Mouse (Mus musculus): Measurements from ENCODE around the gene Ston1. TPM values are rescaled to one million over a fixed set of nuclear protein-coding genes. Genes with fewer than 3 reads are reported as not detected.

The Ston1 gene
- polyA plus RNA-seq, 1 experiment, result 34.6 TPM

DNA sequence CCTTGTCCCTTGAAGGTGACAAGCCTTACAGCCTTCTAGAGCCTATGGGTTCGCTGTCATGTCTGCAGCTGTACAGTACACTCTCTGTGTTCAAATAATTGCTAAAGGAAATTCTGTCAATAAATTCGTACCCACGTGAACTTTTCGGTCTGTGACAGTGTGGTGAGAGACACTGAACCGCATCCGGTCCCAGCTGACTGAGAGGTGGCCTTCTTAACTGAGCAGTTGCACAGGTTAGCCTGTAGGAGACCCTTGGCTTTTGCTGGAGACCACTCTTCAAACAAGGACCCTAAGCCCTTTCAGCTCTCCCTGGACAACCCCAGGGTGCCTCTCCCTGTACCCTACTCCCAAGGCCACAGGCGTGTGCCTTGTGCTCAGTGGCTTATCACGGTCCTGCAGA is 9.3 kb upstream of the Ston1 start:
- no peaks in the 10 kb centered on the region for H3K27me3 ChIP-seq (ENCODE audit: control insufficient read depth, insufficient read depth, insufficient read length)
- TF ChIP-seq CEBPB (IDR thresholded peaks at IDR 0.05; ENCODE audit: low read depth), result no peak
- TF ChIP-seq USF1 (IDR thresholded peaks at IDR 0.05; ENCODE audit: low read depth), result no peak
- TF ChIP-seq CTCF (IDR thresholded peaks at IDR 0.05; ENCODE audit: control insufficient read depth, insufficient read depth, insufficient read length), result no peak
- no peak for TF ChIP-seq MYOG (IDR thresholded peaks at IDR 0.05; ENCODE audit: control insufficient read depth, extremely low read depth, insufficient read length)
- TF ChIP-seq MYOD1 (IDR thresholded peaks at IDR 0.05; ENCODE audit: control insufficient read depth, insufficient read length, low read depth), result no peak
- no peak for TF ChIP-seq FOSL1 (IDR thresholded peaks at IDR 0.05; ENCODE audit: insufficient read depth, low read length, poor library complexity, severe bottlenecking)
- no peak for TF ChIP-seq MAX (IDR thresholded peaks at IDR 0.05)
- peaks cover 19% of the 10 kb centered on the region for H3K36me3 ChIP-seq (ENCODE audit: control insufficient read depth, insufficient read depth)

DNA sequence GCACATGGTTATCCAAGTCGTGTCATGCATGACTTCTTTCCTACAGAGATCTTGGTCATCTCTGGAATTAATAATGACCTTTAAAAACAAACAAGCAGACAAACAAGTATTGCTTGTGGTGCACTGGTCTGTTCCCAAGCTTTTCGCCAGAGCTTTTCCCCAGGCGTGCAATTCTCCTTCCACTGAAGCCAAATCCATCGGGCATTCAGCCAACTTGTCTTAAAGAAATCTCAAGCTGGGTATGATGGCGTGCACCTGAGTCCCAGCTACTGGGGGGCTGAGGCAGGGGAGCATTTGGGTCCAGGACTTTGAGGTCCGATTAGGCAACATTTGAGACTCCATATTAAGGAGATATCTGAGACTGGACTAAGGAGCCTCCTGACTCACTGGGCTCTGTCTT is 7.2 kb upstream of the Ston1 start:
- no peak for TF ChIP-seq FOSL1 (IDR thresholded peaks at IDR 0.05; ENCODE audit: insufficient read depth, low read length, poor library complexity, severe bottlenecking)
- TF ChIP-seq USF1 (IDR thresholded peaks at IDR 0.05; ENCODE audit: low read depth), result no peak
- no peak for TF ChIP-seq MYOG (IDR thresholded peaks at IDR 0.05; ENCODE audit: control insufficient read depth, extremely low read depth, insufficient read length)
- no peak for TF ChIP-seq CEBPB (IDR thresholded peaks at IDR 0.05; ENCODE audit: low read depth)
- TF ChIP-seq CTCF (IDR thresholded peaks at IDR 0.05; ENCODE audit: control insufficient read depth, insufficient read depth, insufficient read length), result no peak
- no peak for TF ChIP-seq MAX (IDR thresholded peaks at IDR 0.05)
- TF ChIP-seq MYOD1 (IDR thresholded peaks at IDR 0.05; ENCODE audit: control insufficient read depth, insufficient read length, low read depth), result no peak
- Histone ChIP-seq H3K79me3 (ENCODE audit: low read depth) (no peaks in the 10 kb centered on the region), H3ac (ENCODE audit: control insufficient read depth, insufficient read length, low read depth) (no peak overlapping the region), H3K79me2 (ENCODE audit: control insufficient read depth, insufficient read depth) (no peaks in the 10 kb centered on the region), H3K36me3 (ENCODE audit: control insufficient read depth, insufficient read depth) (peaks cover 5% of the 10 kb centered on the region), H3K27me3 (ENCODE audit: control insufficient read depth, insufficient read depth, insufficient read length) (no peaks in the 10 kb centered on the region), H3K4me3 (ENCODE audit: insufficient read depth, poor library complexity, severe bottlenecking) (no peak overlapping the region)

More for the DNA sequence above, 9.3 kb upstream of the Ston1 start:
- Histone ChIP-seq H3K79me2 (ENCODE audit: control insufficient read depth, insufficient read depth) (no peaks in the 10 kb centered on the region), H3ac (ENCODE audit: control insufficient read depth, insufficient read length, low read depth) (no peak overlapping the region), H3K79me3 (ENCODE audit: low read depth) (no peaks in the 10 kb centered on the region), H3K4me3 (ENCODE audit: insufficient read depth, poor library complexity, severe bottlenecking) (no peak overlapping the region)

DNA sequence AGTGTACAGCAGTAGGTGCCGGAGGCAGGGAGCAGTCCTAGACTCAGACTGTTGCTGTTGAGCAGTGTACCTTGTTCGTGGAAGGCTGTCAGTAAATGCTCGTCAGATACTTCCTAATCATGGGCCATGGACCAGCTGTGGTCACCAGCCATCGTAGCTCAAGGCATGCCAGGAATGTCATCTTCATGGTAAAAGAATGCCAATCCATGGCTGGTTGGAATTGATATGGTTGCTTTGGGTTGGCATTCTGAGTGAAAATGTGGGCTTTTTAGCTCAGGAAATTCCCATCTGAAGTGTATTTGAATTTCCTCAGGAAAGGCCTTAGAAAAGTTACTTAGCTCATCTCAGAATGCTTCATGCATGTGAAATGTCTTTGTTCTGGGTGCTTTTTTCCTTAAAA is 2.4 kb upstream of the Ston1 start:
- peaks cover 26% of the 10 kb centered on the region for H3K79me2 ChIP-seq (ENCODE audit: control insufficient read depth, insufficient read depth)
- TF ChIP-seq FOSL1 (IDR thresholded peaks at IDR 0.05; ENCODE audit: insufficient read depth, low read length, poor library complexity, severe bottlenecking) (no peak), CTCF (IDR thresholded peaks at IDR 0.05; ENCODE audit: control insufficient read depth, insufficient read depth, insufficient read length) (no peak), USF1 (IDR thresholded peaks at IDR 0.05; ENCODE audit: low read depth) (no peak), MYOG (IDR thresholded peaks at IDR 0.05; ENCODE audit: control insufficient read depth, extremely low read depth, insufficient read length) (no peak), MYOD1 (IDR thresholded peaks at IDR 0.05; ENCODE audit: control insufficient read depth, insufficient read length, low read depth) (no peak), MAX (IDR thresholded peaks at IDR 0.05) (no peak), CEBPB (IDR thresholded peaks at IDR 0.05; ENCODE audit: low read depth) (no peak)
- peaks cover 4% of the 10 kb centered on the region for H3K79me3 ChIP-seq (ENCODE audit: low read depth)
- H3K27me3 ChIP-seq (ENCODE audit: control insufficient read depth, insufficient read depth, insufficient read length), result no peaks in the 10 kb centered on the region
- H3K4me3 ChIP-seq (ENCODE audit: insufficient read depth, poor library complexity, severe bottlenecking), result no peak overlapping the region
- H3K36me3 ChIP-seq (ENCODE audit: control insufficient read depth, insufficient read depth), result no peaks in the 10 kb centered on the region
- no peak overlapping the region for H3ac ChIP-seq (ENCODE audit: control insufficient read depth, insufficient read length, low read depth)

DNA sequence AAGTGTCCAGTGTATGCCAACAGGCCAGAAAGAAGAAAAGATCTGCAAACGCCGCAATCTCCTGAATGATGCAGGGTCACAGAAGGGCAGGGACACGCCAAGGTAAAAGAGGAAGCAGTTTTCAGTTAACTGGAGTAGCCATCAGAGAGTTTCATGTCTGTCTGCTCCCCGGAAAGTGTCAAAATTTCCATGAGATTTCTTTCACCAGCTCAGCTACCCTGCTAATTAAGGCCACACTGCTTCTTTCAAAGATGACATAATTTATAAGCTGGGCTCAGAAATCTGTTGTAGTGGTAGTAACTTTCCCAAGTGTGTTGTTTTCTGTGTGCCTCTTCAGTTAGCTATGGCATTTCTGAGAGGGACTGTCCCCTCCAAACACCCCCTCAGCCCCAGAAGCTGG is 1.4 kb upstream of the Ston1 start:
- Histone ChIP-seq H3K79me3 (ENCODE audit: low read depth) (peaks cover 9% of the 10 kb centered on the region), H3K4me3 (ENCODE audit: insufficient read depth, poor library complexity, severe bottlenecking) (no peak overlapping the region), H3K36me3 (ENCODE audit: control insufficient read depth, insufficient read depth) (no peaks in the 10 kb centered on the region), H3ac (ENCODE audit: control insufficient read depth, insufficient read length, low read depth) (no peak overlapping the region), H3K79me2 (ENCODE audit: control insufficient read depth, insufficient read depth) (peaks cover 36% of the 10 kb centered on the region), H3K27me3 (ENCODE audit: control insufficient read depth, insufficient read depth, insufficient read length) (no peaks in the 10 kb centered on the region)
- TF ChIP-seq CTCF (IDR thresholded peaks at IDR 0.05; ENCODE audit: control insufficient read depth, insufficient read depth, insufficient read length) (no peak), MYOD1 (IDR thresholded peaks at IDR 0.05; ENCODE audit: control insufficient read depth, insufficient read length, low read depth) (no peak), CEBPB (IDR thresholded peaks at IDR 0.05; ENCODE audit: low read depth) (no peak), MAX (IDR thresholded peaks at IDR 0.05) (no peak), FOSL1 (IDR thresholded peaks at IDR 0.05; ENCODE audit: insufficient read depth, low read length, poor library complexity, severe bottlenecking) (no peak), USF1 (IDR thresholded peaks at IDR 0.05; ENCODE audit: low read depth) (no peak), MYOG (IDR thresholded peaks at IDR 0.05; ENCODE audit: control insufficient read depth, extremely low read depth, insufficient read length) (no peak)

DNA sequence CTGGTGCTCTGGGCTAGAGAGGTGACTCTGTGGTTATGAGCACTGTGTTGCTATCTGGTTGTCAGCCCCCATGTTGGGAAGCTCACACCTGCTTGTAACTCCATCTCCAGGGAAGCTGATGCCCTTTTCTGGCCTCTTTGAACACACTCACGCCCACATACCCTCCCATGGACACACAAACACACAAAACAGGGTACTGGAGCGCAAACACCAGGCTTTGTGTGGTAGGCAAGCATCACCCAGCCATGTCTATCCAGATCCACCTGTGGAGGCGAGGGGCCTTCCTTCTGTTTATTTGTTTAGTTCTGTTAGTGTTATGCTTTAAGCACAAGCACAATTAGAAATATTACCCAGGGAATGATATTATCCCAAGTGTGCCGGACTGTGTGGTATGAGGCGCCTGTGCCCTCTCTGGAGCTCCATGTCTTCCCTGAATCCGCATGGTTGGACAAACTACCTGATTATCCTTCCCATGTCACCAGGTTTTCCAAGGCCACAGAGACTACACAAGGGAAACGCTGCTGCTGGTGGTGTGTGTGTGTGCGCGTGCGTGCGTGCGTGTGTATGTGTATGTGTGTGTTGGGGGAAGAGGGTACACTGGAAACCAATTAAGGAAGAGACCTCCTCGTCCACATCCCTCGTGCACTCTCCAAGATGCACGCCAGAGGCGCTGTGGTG is 801 bp upstream of the Ston1 start:
- H3K79me2 ChIP-seq (ENCODE audit: control insufficient read depth, insufficient read depth), result peaks cover 40% of the 10 kb centered on the region
- no peaks in the 10 kb centered on the region for H3K27me3 ChIP-seq (ENCODE audit: control insufficient read depth, insufficient read depth, insufficient read length)
- no peaks in the 10 kb centered on the region for H3K36me3 ChIP-seq (ENCODE audit: control insufficient read depth, insufficient read depth)
- peak overlapping the region; percentile 21 for H3ac ChIP-seq (ENCODE audit: control insufficient read depth, insufficient read length, low read depth)
- H3K79me3 ChIP-seq (ENCODE audit: low read depth), result peaks cover 11% of the 10 kb centered on the region
- peak overlapping the region; percentile 63 for H3K4me3 ChIP-seq (ENCODE audit: insufficient read depth, poor library complexity, severe bottlenecking)
- TF ChIP-seq MAX (IDR thresholded peaks at IDR 0.05) (peak; percentile 24), CTCF (IDR thresholded peaks at IDR 0.05; ENCODE audit: control insufficient read depth, insufficient read depth, insufficient read length) (peak; percentile 64), CEBPB (IDR thresholded peaks at IDR 0.05; ENCODE audit: low read depth) (no peak), FOSL1 (IDR thresholded peaks at IDR 0.05; ENCODE audit: insufficient read depth, low read length, poor library complexity, severe bottlenecking) (no peak)

DNA sequence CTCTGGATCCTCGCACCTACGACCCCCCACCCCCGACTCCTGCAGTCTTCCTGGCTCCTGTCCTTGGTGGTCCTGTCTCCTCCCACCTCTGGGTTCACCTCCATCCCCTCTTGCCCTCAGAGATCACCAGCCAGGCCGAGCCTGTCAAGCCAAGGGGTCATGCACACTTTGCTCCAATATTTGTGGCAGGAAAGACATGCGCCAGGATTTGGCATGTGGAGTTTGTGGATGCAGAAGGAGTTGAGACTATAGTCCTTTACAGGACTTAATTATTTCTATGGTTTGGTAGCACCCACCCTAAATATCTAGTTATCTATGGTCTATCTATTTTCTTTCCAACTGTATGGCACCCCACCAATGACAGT is 554 bp downstream of the Ston1 start:
- peaks cover 40% of the 10 kb centered on the region for H3K79me2 ChIP-seq (ENCODE audit: control insufficient read depth, insufficient read depth)
- no peaks in the 10 kb centered on the region for H3K27me3 ChIP-seq (ENCODE audit: control insufficient read depth, insufficient read depth, insufficient read length)
- no peaks in the 10 kb centered on the region for H3K36me3 ChIP-seq (ENCODE audit: control insufficient read depth, insufficient read depth)
- peak overlapping the region; percentile 97 for H3ac ChIP-seq (ENCODE audit: control insufficient read depth, insufficient read length, low read depth)
- H3K79me3 ChIP-seq (ENCODE audit: low read depth), result peaks cover 13% of the 10 kb centered on the region
- H3K4me3 ChIP-seq (ENCODE audit: insufficient read depth, poor library complexity, severe bottlenecking), result peak overlapping the region; percentile 63
- no peak for TF ChIP-seq CEBPB (IDR thresholded peaks at IDR 0.05; ENCODE audit: low read depth)

Data from C2C12 (cell line).